Mouse (Mus musculus) midbrain, embryonic 12.5 days (tissue): ENCODE results near the gene Crnkl1. TPM values are rescaled to one million over a fixed set of nuclear protein-coding genes. Genes with fewer than 3 reads are reported as not detected.
A peak's percentile ranks its signal among the peaks of the same experiment; 100 is the strongest.

ENCODE experiments used
- ATAC-seq: fragments of 200-750 bp; cut with Nextera tagmentation; 2 replicates; pipeline ENCODE4 v1.8.0; 2017; ENCODE audit warnings: low read depth, moderate TSS enrichment, moderate library complexity; ENCODE audit not compliant: low FRiP score
- H3K27ac ChIP-seq: fragments of 300-500 bp; sonication (generic); replicated peaks from 2 replicates; pipeline ENCODE4 v1.5.1; 2016; ENCODE audit warnings: mild to moderate bottlenecking
- H3K27me3 ChIP-seq: fragments of 300-500 bp; sonication (generic); 2 replicates; pipeline ENCODE4 v1.6.1; 2016; ENCODE audit warnings: mild to moderate bottlenecking
- H3K36me3 ChIP-seq: fragments of 300-500 bp; sonication (generic); 2 replicates; pipeline ENCODE4 v1.6.1; 2016
- H3K4me1 ChIP-seq: fragments of 300-500 bp; sonication (generic); 2 replicates; pipeline ENCODE4 v1.6.1; 2016
- H3K4me2 ChIP-seq: fragments of 300-500 bp; sonication (generic); replicated peaks from 2 replicates; pipeline ENCODE4 v1.6.1; 2016; ENCODE audit warnings: mild to moderate bottlenecking, moderate library complexity
- H3K4me3 ChIP-seq: fragments of 300-500 bp; sonication (generic); 2 replicates; pipeline ENCODE4 v1.5.1; 2016; ENCODE audit warnings: mild to moderate bottlenecking
- H3K9ac ChIP-seq: fragments of 300-500 bp; sonication (generic); replicated peaks from 2 replicates; pipeline ENCODE4 v1.6.1; 2016; ENCODE audit warnings: mild to moderate bottlenecking, moderate library complexity
- H3K9me3 ChIP-seq: fragments of 300-500 bp; sonication (generic); 2 replicates; pipeline ENCODE4 v1.6.1; 2016; ENCODE audit warnings: mild to moderate bottlenecking
- WGBS: fragments of 180-500 bp; shearing (Covaris S2); methylation state at CpG from one replicate; pipeline ENCODE4 v1.1.7; 2016; 5-methylcytosine and 5-hydroxymethylcytosine counted together
- polyA plus RNA-seq: library from polyadenylated mRNA; unstranded; fragments of >200 nt; fragmentation: Nextera tagmentation; extraction: Ambion mirVana; gene quantifications from 2 replicates; pipeline ENCODE4 v1.2.1, GENCODE M21; 2016

The Crnkl1 gene
- polyA plus RNA-seq, 1 experiment from 2014 or later, result 41.0 TPM

DNA sequence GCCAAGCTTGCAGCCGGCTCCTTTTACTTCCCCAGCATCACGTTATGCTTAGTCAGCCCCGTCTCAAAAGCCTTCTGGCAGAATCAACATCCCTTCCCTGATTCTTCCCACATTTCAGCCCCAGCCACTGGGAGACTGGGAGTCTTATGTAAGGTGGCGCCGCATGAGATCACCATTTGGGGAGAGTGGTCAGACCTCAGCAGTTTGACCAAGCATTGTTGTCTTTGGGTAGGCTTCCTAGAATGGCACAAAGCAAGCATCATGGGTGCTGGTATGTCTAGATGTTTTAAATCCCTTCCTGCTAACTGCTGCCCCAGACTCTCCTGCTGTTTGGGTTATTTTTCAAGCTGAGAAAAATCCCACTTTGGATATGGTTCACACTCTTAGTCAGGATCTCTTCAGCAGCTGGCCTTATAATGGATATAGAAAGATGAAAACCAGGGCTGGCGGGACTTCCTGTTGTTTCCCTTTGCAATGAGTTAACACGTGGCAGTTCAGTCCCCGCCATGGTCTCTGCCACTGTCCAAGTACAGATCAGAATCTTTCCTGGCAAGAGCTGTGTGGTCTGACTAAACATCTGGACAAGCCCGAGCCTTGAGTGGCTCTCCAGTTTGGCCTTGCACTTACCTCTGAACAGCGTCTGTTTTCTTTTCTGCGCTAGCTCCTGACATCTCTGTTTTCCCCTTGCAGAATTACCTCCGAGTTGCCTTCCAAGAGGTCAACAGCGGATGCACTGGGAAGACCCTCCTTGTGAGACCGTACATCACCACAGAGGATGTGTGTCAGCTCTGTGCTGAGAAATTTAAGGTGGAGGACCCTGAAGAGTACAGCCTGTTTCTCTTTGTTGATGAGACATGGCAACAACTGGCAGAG, 49.7 kb downstream of the Crnkl1 start:
- Histone ChIP-seq H3K27me3 (no peaks in the 10 kb centered on the region), H3K27ac (no peak overlapping the region), H3K4me1 (peaks cover 6% of the 10 kb centered on the region; the same call in 1 of the 2 replicates), H3K4me3 (no peak overlapping the region), H3K36me3 (peaks cover 6% of the 10 kb centered on the region), H3K9ac (no peak overlapping the region), H3K4me2 (no peak overlapping the region), H3K9me3 (0 out of 2 replicates have a peak, but pooled peaks cover 2% of the 10 kb centered on the region)
- WGBS, result 70% methylated on average over 14 of the region's 14 CpGs
- no peak for ATAC-seq

- H3K36me3 ChIP-seq, result peaks cover 9% of the 10 kb centered on the region
- WGBS, result 40% methylated on average over 17 of the region's 17 CpGs
- H3K9ac ChIP-seq, result no peak overlapping the region
- H3K9me3 ChIP-seq, result 0 out of 2 replicates have a peak, but pooled peaks cover 2% of the 10 kb centered on the region
- no peak for ATAC-seq
- H3K27ac ChIP-seq, result 0 out of 2 replicates have a peak overlapping the region, but pooled peaks have one; percentile 36
- peaks cover 6% of the 10 kb centered on the region; the same call in 1 of the 2 replicates for H3K4me1 ChIP-seq
- H3K27me3 ChIP-seq, result no peaks in the 10 kb centered on the region
- no peak overlapping the region for H3K4me3 ChIP-seq
- H3K4me2 ChIP-seq, result no peak overlapping the region
Measured at GRCm38 (mm10) chr2:145884036-145884912, 50.5 kb downstream of the Crnkl1 start.

DNA sequence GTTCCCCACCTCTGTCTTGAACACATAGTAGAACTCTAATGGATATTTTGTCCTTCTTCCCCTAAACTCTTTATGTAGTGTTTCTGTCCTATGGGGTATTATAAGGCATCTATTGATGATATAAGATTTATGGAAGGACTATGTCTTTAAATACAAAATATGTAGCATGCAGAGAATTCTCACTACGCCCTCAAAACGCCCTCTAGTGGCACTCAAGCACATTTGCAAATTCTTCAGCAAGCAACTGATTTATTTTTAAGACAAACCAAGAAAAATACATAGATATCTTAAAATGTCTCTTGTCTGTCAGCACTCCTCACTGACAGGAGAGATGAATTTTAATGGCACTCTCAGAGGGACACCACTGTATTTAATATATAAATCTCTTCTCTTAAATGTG, 52.4 kb downstream of the Crnkl1 start:
- Histone ChIP-seq H3K4me2 (no peak overlapping the region), H3K27me3 (no peaks in the 10 kb centered on the region), H3K36me3 (peaks cover 13% of the 10 kb centered on the region), H3K9me3 (0 out of 2 replicates have a peak, but pooled peaks cover 2% of the 10 kb centered on the region), H3K4me3 (no peak overlapping the region), H3K9ac (no peak overlapping the region), H3K4me1 (peaks cover 6% of the 10 kb centered on the region; the same call in 1 of the 2 replicates), H3K27ac (no peak overlapping the region)
- 25% methylated on average over 2 of the region's 2 CpGs for WGBS
- ATAC-seq, result no peak

DNA sequence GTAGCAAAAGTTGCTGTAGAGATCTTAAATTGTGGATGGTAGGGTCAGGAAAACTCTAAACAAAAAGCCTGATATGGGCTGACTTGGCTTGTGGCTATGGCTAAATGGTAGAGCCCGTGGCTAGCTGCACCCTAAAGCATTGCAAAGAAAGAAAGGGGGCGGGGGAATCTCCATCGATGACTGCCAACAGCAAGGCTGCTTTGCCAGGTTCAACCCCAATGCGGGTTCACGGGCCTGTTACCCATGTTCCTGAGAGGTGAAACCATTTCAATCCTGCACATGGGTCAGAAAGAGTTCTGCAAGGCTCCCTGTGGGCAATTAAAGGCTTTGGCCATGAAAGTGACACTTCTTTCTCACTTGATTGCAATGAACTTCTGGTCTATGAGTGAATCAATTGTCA, 52.9 kb downstream of the Crnkl1 start:
- Histone ChIP-seq H3K27ac (no peak overlapping the region), H3K27me3 (no peaks in the 10 kb centered on the region), H3K4me1 (peaks cover 6% of the 10 kb centered on the region; the same call in 1 of the 2 replicates), H3K36me3 (peaks cover 13% of the 10 kb centered on the region), H3K9ac (no peak overlapping the region), H3K9me3 (0 out of 2 replicates have a peak, but pooled peaks cover 2% of the 10 kb centered on the region), H3K4me3 (no peak overlapping the region), H3K4me2 (no peak overlapping the region)
- 81% methylated on average over 5 of the region's 5 CpGs for whole genome bisulfite sequencing
- ATAC-seq, result no peak

DNA sequence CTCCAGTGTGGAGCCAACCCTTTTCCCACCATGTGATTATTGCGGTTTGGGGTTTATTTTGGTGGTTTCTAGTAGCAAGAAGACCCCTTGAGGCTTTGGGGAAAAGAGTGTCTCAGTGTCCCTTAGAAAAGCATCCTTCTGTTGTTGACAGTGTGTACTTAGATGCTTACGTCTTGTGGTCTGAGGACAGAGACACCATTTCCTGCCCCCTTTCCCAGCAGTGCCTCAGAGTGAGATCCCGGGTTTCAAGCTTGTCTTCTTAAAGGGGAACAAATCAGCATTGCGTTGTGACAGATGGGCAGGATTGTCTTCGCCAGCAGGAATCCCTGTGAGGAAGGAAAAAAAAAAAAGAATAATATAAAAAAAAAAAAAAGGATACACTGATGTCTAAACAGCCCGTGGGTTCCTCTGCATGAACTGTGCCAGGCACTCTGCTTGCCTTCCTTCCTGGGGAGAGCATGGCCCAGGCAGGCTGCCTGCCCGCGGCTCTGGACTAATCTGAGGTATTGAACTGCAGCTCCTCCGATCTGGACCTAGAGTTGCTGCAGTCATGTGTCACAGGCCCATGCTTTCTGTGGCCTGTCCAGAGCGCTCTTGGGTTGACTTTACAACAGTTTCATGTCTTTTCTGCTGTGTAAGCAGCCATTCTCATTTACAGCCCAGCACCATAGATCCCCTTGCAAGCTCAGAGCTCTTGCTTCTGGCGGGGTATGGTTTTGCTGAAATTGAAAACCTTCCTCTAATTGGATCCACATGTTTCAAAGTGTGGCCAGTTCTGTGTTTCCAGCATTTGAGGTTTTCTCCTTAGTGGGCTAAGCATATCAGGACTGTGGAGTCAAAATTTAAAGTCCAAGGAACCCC, 53.7 kb downstream of the Crnkl1 start:
- Histone ChIP-seq H3K4me3 (no peak overlapping the region), H3K27ac (no peak overlapping the region), H3K9ac (no peak overlapping the region), H3K4me2 (no peak overlapping the region), H3K4me1 (peaks cover 6% of the 10 kb centered on the region; the same call in 1 of the 2 replicates), H3K9me3 (0 out of 2 replicates have a peak, but pooled peaks cover 2% of the 10 kb centered on the region), H3K36me3 (peaks cover 13% of the 10 kb centered on the region), H3K27me3 (no peaks in the 10 kb centered on the region)
- no peak for ATAC-seq
- 79% methylated on average over 11 of the region's 11 CpGs for WGBS

- 87% methylated on average over 3 of the region's 3 CpGs for whole genome bisulfite sequencing
- Histone ChIP-seq H3K27ac (no peak overlapping the region), H3K4me3 (no peak overlapping the region), H3K27me3 (no peaks in the 10 kb centered on the region), H3K4me2 (no peak overlapping the region), H3K9ac (no peak overlapping the region), H3K36me3 (peaks cover 6% of the 10 kb centered on the region; the same call in 1 of the 2 replicates), H3K4me1 (no peaks in the 10 kb centered on the region), H3K9me3 (0 out of 2 replicates have a peak, but pooled peaks cover 2% of the 10 kb centered on the region)
- no peak for ATAC-seq
Measured at GRCm38 (mm10) chr2:145877191-145877590, 57.6 kb downstream of the Crnkl1 start.

GRCm38 (mm10) chr2:145874879-145875482, 59.8 kb downstream of the Crnkl1 start:
- Histone ChIP-seq H3K4me1 (no peaks in the 10 kb centered on the region), H3K9me3 (no peaks in the 10 kb centered on the region), H3K4me2 (no peak overlapping the region), H3K27me3 (no peaks in the 10 kb centered on the region), H3K4me3 (no peak overlapping the region), H3K27ac (no peak overlapping the region), H3K36me3 (peaks cover 6% of the 10 kb centered on the region; the same call in 1 of the 2 replicates), H3K9ac (no peak overlapping the region)
- whole genome bisulfite sequencing, result 64% methylated on average over 3 of the region's 3 CpGs
- no peak for ATAC-seq

GRCm38 (mm10) chr2:145873953-145874352, 60.9 kb downstream of the Crnkl1 start:
- Histone ChIP-seq H3K27me3 (no peaks in the 10 kb centered on the region), H3K4me2 (no peak overlapping the region), H3K36me3 (peaks cover under 1% of the 10 kb centered on the region; the same call in 1 of the 2 replicates), H3K9ac (no peak overlapping the region), H3K4me3 (no peak overlapping the region), H3K27ac (no peak overlapping the region), H3K9me3 (no peaks in the 10 kb centered on the region), H3K4me1 (no peaks in the 10 kb centered on the region)
- no peak for ATAC-seq
- 78% methylated on average over 1 of the region's 1 CpGs for WGBS

- no peak overlapping the region for H3K9ac ChIP-seq
- no peaks in the 10 kb centered on the region for H3K9me3 ChIP-seq
- ATAC-seq, result no peak
- H3K36me3 ChIP-seq, result no peaks in the 10 kb centered on the region
- H3K4me2 ChIP-seq, result no peak overlapping the region
- no peaks in the 10 kb centered on the region for H3K27me3 ChIP-seq
- no peak overlapping the region for H3K27ac ChIP-seq
- H3K4me3 ChIP-seq, result no peak overlapping the region
- WGBS, result 95% methylated on average over 1 of the region's 1 CpGs
- H3K4me1 ChIP-seq, result no peaks in the 10 kb centered on the region
Measured at GRCm38 (mm10) chr2:145872099-145872498, 62.7 kb downstream of the Crnkl1 start.

GRCm38 (mm10) chr2:145871308-145871707, 63.5 kb downstream of the Crnkl1 start:
- H3K4me2 ChIP-seq, result no peak overlapping the region
- ATAC-seq, result no peak
- H3K27ac ChIP-seq, result no peak overlapping the region
- no peaks in the 10 kb centered on the region for H3K36me3 ChIP-seq
- 82% methylated on average over 4 of the region's 4 CpGs for WGBS
- H3K9ac ChIP-seq, result no peak overlapping the region
- H3K27me3 ChIP-seq, result no peaks in the 10 kb centered on the region
- no peak overlapping the region for H3K4me3 ChIP-seq
- no peaks in the 10 kb centered on the region for H3K4me1 ChIP-seq
- no peaks in the 10 kb centered on the region for H3K9me3 ChIP-seq
